Mouse (Mus musculus): ENCODE measurements around the gene Gm10310.
"Not testable (repeated sequence)": the region's sequence is repeated elsewhere in the genome, so short reads cannot be mapped to it uniquely, and the experiment has no call there.

DNA sequence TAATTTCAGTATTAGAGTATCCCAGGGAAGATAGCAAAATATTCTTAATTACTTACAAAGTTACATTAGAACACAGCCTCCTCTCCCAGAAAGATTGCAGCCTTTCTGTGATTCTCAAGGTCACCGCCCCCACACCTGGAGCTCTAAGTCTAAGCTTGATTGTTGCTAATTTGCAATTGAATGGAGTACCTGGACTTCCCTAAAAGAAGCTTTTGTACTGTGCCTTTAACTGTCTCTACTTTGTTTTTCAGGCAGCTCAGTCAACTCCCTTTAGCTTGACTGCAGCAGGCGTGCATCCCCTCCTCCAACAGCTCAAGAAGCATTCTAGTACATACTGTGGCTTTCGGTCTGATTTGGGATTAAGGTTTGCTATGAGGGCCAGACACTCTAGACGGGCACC, 19.2 kb upstream of the Gm10310 start:
- TF ChIP-seq MAX (IDR thresholded peaks at IDR 0.05); CTCF (IDR thresholded peaks at IDR 0.05; ENCODE audit: control insufficient read depth, insufficient read depth, insufficient read length); FOSL1 (IDR thresholded peaks at IDR 0.05; ENCODE audit: insufficient read depth, low read length, poor library complexity, severe bottlenecking); USF1 (IDR thresholded peaks at IDR 0.05; ENCODE audit: low read depth): not testable (repeated sequence)
